Mouse (Mus musculus) kidney, embryonic 15.5 days (tissue): Measurements from ENCODE around the gene Pitpnm2. TPM values are rescaled to one million over a fixed set of nuclear protein-coding genes. Genes with fewer than 3 reads are reported as not detected.
A peak's percentile ranks its signal among the peaks of the same experiment; 100 is the strongest.

Experiments used
- ATAC-seq: fragments of 200-750 bp; cut with Nextera tagmentation; replicated peaks from 2 replicates; pipeline ENCODE4 v1.8.0; 2017; ENCODE audit warnings: moderate TSS enrichment; ENCODE audit not compliant: low FRiP score
- H3K27ac ChIP-seq: fragments of 300-500 bp; sonication (generic); 2 replicates; pipeline ENCODE4 v1.5.1; 2015; ENCODE audit warnings: mild to moderate bottlenecking, inconsistent platforms
- H3K27me3 ChIP-seq: fragments of 300-500 bp; sonication (generic); 2 replicates; pipeline ENCODE4 v1.6.1; 2015; ENCODE audit warnings: inconsistent platforms
- H3K36me3 ChIP-seq: fragments of 300-500 bp; sonication (generic); 2 replicates; pipeline ENCODE4 v1.6.1; 2015; ENCODE audit warnings: inconsistent platforms
- H3K4me1 ChIP-seq: fragments of 300-500 bp; sonication (generic); 2 replicates; pipeline ENCODE4 v1.6.1; 2015; ENCODE audit warnings: inconsistent platforms
- H3K4me2 ChIP-seq: fragments of 300-500 bp; sonication (generic); 2 replicates; pipeline ENCODE4 v1.6.1; 2015; ENCODE audit warnings: moderate library complexity, mild to moderate bottlenecking, inconsistent platforms
- H3K4me3 ChIP-seq: fragments of 300-500 bp; sonication (generic); replicated peaks from 2 replicates; pipeline ENCODE4 v1.5.1; 2015; ENCODE audit warnings: mild to moderate bottlenecking, inconsistent platforms
- H3K9ac ChIP-seq: fragments of 300-500 bp; sonication (generic); 2 replicates; pipeline ENCODE4 v1.6.1; 2015; ENCODE audit warnings: mild to moderate bottlenecking, inconsistent platforms
- H3K9me3 ChIP-seq: fragments of 300-500 bp; sonication (generic); replicated peaks from 2 replicates; pipeline ENCODE4 v1.6.1; 2016; ENCODE audit warnings: inconsistent platforms
- WGBS: fragments of 180-500 bp; shearing (Covaris S2); methylation state at CpG from one replicate; pipeline ENCODE4 v1.1.7; 2015; ENCODE audit warnings: mixed read lengths; 5-methylcytosine and 5-hydroxymethylcytosine counted together
- polyA plus RNA-seq: library from polyadenylated mRNA; unstranded; fragments of >200 nt; fragmentation: Nextera tagmentation; extraction: Ambion mirVana; gene quantifications from 2 replicates; pipeline ENCODE4 v1.2.1, GENCODE M21; 2015

The Pitpnm2 gene
- polyA plus RNA-seq, 1 experiment from 2014 or later = 3.6 TPM

GRCm38 (mm10) chr5:124091951-124092406 lies 157.6 kb downstream of the Pitpnm2 start:
- no peak for ATAC-seq
- Histone ChIP-seq H3K4me3 (no peak overlapping the region), H3K9me3 (no peaks in the 10 kb centered on the region), H3K27me3 (no peaks in the 10 kb centered on the region), H3K9ac (no peak overlapping the region), H3K4me2 (no peak overlapping the region), H3K36me3 (no peaks in the 10 kb centered on the region), H3K27ac (no peak overlapping the region), H3K4me1 (peaks cover 19% of the 10 kb centered on the region)
- WGBS = 68% methylated on average over 9 of the region's 9 CpGs

GRCm38 (mm10) chr5:124089868-124090267 lies 159.7 kb downstream of the Pitpnm2 start:
- Histone ChIP-seq H3K4me3 (no peak overlapping the region), H3K36me3 (no peaks in the 10 kb centered on the region), H3K9me3 (no peaks in the 10 kb centered on the region), H3K4me1 (peaks cover 8% of the 10 kb centered on the region), H3K27ac (no peak overlapping the region), H3K4me2 (no peak overlapping the region), H3K9ac (no peak overlapping the region), H3K27me3 (no peaks in the 10 kb centered on the region)
- 83% methylated on average over 23 of the region's 23 CpGs for WGBS
- ATAC-seq = no peak

GRCm38 (mm10) chr5:124086876-124087275 lies 162.7 kb downstream of the Pitpnm2 start:
- WGBS = 78% methylated on average over 4 of the region's 4 CpGs
- Histone ChIP-seq H3K4me2 (no peak overlapping the region), H3K9me3 (no peaks in the 10 kb centered on the region), H3K4me3 (no peak overlapping the region), H3K9ac (no peak overlapping the region), H3K36me3 (no peaks in the 10 kb centered on the region), H3K27ac (no peak overlapping the region), H3K4me1 (0 out of 2 replicates have a peak, but pooled peaks cover 2% of the 10 kb centered on the region), H3K27me3 (no peaks in the 10 kb centered on the region)
- no peak for ATAC-seq

GRCm38 (mm10) chr5:124085513-124085912 lies 164.0 kb downstream of the Pitpnm2 start:
- no peak overlapping the region for H3K4me2 ChIP-seq
- no peak overlapping the region for H3K27ac ChIP-seq
- H3K9me3 ChIP-seq = no peaks in the 10 kb centered on the region
- WGBS = 76% methylated on average over 3 of the region's 3 CpGs
- ATAC-seq = no peak
- no peak overlapping the region for H3K9ac ChIP-seq
- H3K36me3 ChIP-seq = no peaks in the 10 kb centered on the region
- H3K4me3 ChIP-seq = no peak overlapping the region
- H3K27me3 ChIP-seq = no peaks in the 10 kb centered on the region
- H3K4me1 ChIP-seq = no peaks in the 10 kb centered on the region

- Histone ChIP-seq H3K27ac (no peak overlapping the region), H3K9ac (no peak overlapping the region), H3K36me3 (no peaks in the 10 kb centered on the region), H3K4me2 (no peak overlapping the region), H3K4me3 (no peak overlapping the region), H3K9me3 (no peaks in the 10 kb centered on the region), H3K4me1 (no peaks in the 10 kb centered on the region), H3K27me3 (no peaks in the 10 kb centered on the region)
- 44% methylated on average over 11 of the region's 11 CpGs for WGBS
- peak; percentile 23; the same call in 1 of the 2 replicates for ATAC-seq
Observed at GRCm38 (mm10) chr5:124084588-124085173, 164.9 kb downstream of the Pitpnm2 start.

GRCm38 (mm10) chr5:124083850-124084587 lies 165.5 kb downstream of the Pitpnm2 start:
- 76% methylated on average over 14 of the region's 14 CpGs for WGBS
- no peak for ATAC-seq
- H3K36me3 ChIP-seq = no peaks in the 10 kb centered on the region

GRCm38 (mm10) chr5:124082941-124083688 lies 166.4 kb downstream of the Pitpnm2 start:
- Histone ChIP-seq H3K4me1 (no peaks in the 10 kb centered on the region), H3K36me3 (no peaks in the 10 kb centered on the region), H3K27ac (no peak overlapping the region), H3K27me3 (no peaks in the 10 kb centered on the region), H3K4me3 (no peak overlapping the region), H3K9ac (no peak overlapping the region), H3K4me2 (no peak overlapping the region), H3K9me3 (no peaks in the 10 kb centered on the region)
- 88% methylated on average over 17 of the region's 17 CpGs for WGBS
- no peak for ATAC-seq

More at GRCm38 (mm10) chr5:124083850-124084587, 165.5 kb downstream of the Pitpnm2 start:
- H3K4me3 ChIP-seq = no peak overlapping the region
- H3K4me1 ChIP-seq = no peaks in the 10 kb centered on the region
- no peak overlapping the region for H3K4me2 ChIP-seq
- H3K9ac ChIP-seq = no peak overlapping the region
- no peaks in the 10 kb centered on the region for H3K27me3 ChIP-seq
- no peaks in the 10 kb centered on the region for H3K9me3 ChIP-seq
- H3K27ac ChIP-seq = no peak overlapping the region

GRCm38 (mm10) chr5:124082447-124082846 lies 167.1 kb downstream of the Pitpnm2 start:
- no peak for ATAC-seq
- H3K4me3 ChIP-seq = no peak overlapping the region
- 79% methylated on average over 10 of the region's 10 CpGs for WGBS
- no peaks in the 10 kb centered on the region for H3K9me3 ChIP-seq
- no peaks in the 10 kb centered on the region for H3K36me3 ChIP-seq
- no peak overlapping the region for H3K4me2 ChIP-seq
- H3K9ac ChIP-seq = no peak overlapping the region
- no peaks in the 10 kb centered on the region for H3K4me1 ChIP-seq
- H3K27ac ChIP-seq = no peak overlapping the region
- H3K27me3 ChIP-seq = no peaks in the 10 kb centered on the region

GRCm38 (mm10) chr5:124079880-124080279 lies 169.7 kb downstream of the Pitpnm2 start:
- H3K4me3 ChIP-seq = no peak overlapping the region

GRCm38 (mm10) chr5:124078794-124079416 lies 170.7 kb downstream of the Pitpnm2 start:
- no peak overlapping the region for H3K4me3 ChIP-seq
- no peaks in the 10 kb centered on the region for H3K36me3 ChIP-seq
- WGBS = 58% methylated on average over 9 of the region's 9 CpGs
- H3K27ac ChIP-seq = no peak overlapping the region
- no peaks in the 10 kb centered on the region for H3K27me3 ChIP-seq
- H3K9ac ChIP-seq = no peak overlapping the region
- no peaks in the 10 kb centered on the region for H3K9me3 ChIP-seq
- H3K4me1 ChIP-seq = peaks cover 34% of the 10 kb centered on the region
- H3K4me2 ChIP-seq = no peak overlapping the region
- ATAC-seq = no peak

More at GRCm38 (mm10) chr5:124079880-124080279, 169.7 kb downstream of the Pitpnm2 start:
- 92% methylated on average over 17 of the region's 17 CpGs for WGBS
- Histone ChIP-seq H3K4me2 (no peak overlapping the region), H3K4me1 (peaks cover 25% of the 10 kb centered on the region), H3K9ac (no peak overlapping the region), H3K9me3 (no peaks in the 10 kb centered on the region), H3K27me3 (no peaks in the 10 kb centered on the region), H3K36me3 (no peaks in the 10 kb centered on the region), H3K27ac (no peak overlapping the region)
- ATAC-seq = no peak

GRCm38 (mm10) chr5:124077856-124078460 lies 171.6 kb downstream of the Pitpnm2 start:
- Histone ChIP-seq H3K4me2 (no peak overlapping the region), H3K27ac (no peak overlapping the region), H3K36me3 (no peaks in the 10 kb centered on the region), H3K4me1 (peaks cover 41% of the 10 kb centered on the region), H3K9ac (no peak overlapping the region), H3K27me3 (no peaks in the 10 kb centered on the region), H3K9me3 (no peaks in the 10 kb centered on the region), H3K4me3 (no peak overlapping the region)
- WGBS = 75% methylated on average over 6 of the region's 6 CpGs
- ATAC-seq = no peak
